Mouse (Mus musculus): Measurements from ENCODE around the gene Rcbtb2.

GRCm38 (mm10) chr14:73217062-73217461 is 94.2 kb downstream of the Rcbtb2 start:
- TF ChIP-seq CTCF (IDR thresholded peaks at IDR 0.05; ENCODE audit: borderline replicate concordance, insufficient read depth, low read depth, low read length) (no peak), POLR2A (IDR thresholded peaks at IDR 0.05; ENCODE audit: borderline replicate concordance, insufficient read depth, low read length) (no peak)
